30 mouse cellular contexts compared by ENCODE assay signal in the genomic region with DNA sequence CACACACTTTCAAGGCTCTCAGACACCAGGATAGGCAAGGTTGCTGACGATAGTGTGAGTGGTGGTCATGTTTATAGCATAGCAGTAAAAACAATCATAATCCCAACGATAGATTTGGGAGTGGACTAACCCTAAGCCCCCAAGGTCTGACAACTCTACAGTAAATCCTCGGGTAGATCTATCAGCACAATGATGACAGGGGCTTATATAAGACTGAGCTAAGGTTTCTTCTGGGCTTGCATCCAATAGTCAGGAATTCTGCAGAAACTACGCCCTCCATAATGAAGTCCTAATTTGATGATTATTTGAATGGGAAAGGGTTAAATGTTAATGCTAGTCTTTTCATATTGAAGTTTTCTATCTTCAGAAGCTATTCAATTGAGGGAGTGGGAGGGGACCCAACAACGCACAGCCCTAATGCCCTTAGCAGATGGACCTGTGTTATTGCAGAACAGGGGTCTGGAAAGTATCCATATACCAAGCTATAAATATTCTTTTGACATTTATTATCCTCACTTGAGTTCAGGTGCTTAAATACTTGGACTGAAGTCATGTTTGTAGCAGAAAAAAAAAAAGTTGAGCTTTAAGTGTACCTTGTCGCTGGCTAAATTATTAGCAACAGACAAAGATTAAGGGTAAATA.
DNase-seq lines count a peak whose midpoint lies in the region; ATAC-seq and TF ChIP-seq lines count a peak whose summit lies in the region.
"Had no signal": no experiment of that assay in that cellular context is flagged by ENCODE, and none has a peak within 500 bp of the region (broad histone marks: within the 10 kb centered on the region; RNA-seq: fewer than 3 reads in every experiment).

No protein-coding gene starts in this region.

- 23% methylated on average over 6 of the region's 6 CpGs for WGBS in intestine, embryonic 14.5 days
- WGBS in intestine, postnatal 0 days = 24% methylated on average over 6 of the region's 6 CpGs
- WGBS in limb, embryonic 14.5 days = 10% methylated on average over 6 of the region's 6 CpGs
- WGBS in midbrain, embryonic 13.5 days = 85% methylated on average over 6 of the region's 6 CpGs

- ATAC-seq in intestine, embryonic 14.5 days (replicated peaks; ENCODE audit: low FRiP score, low TSS enrichment, low read depth) = peak; percentile 55; the same call in 1 of the 2 replicates
- no peak for ATAC-seq in intestine, postnatal 0 days
- ATAC-seq in limb, embryonic 14.5 days (ENCODE audit: low FRiP score, low read depth) = peak; percentile 93
- ATAC-seq in midbrain, embryonic 13.5 days = no peak
- ATAC-seq: CD4-positive, CD25-positive, alpha-beta regulatory T cell, adult 4 months; forebrain, embryonic 14.5 days; lung, postnatal 0 days had no signal

- peaks cover 18% of the 10 kb centered on the region; the same call in 1 of the 2 replicates for H3K27me3 ChIP-seq in intestine, embryonic 14.5 days (replicated peaks; ENCODE audit: control insufficient read depth, insufficient read depth, low read length)
- H3K27me3 ChIP-seq in intestine, postnatal 0 days (replicated peaks; ENCODE audit: control insufficient read depth, insufficient read depth, low read length) = no peaks in the 10 kb centered on the region
- H3K27me3 ChIP-seq in limb, embryonic 14.5 days (ENCODE audit: control insufficient read depth, insufficient read depth, low read length) = no peaks in the 10 kb centered on the region
- H3K27me3 ChIP-seq in midbrain, embryonic 13.5 days = no peaks in the 10 kb centered on the region
- H3K27me3 ChIP-seq: hindbrain, embryonic 12.5 days; liver, embryonic 13.5 days; megakaryocyte, embryonic 14.5 days had no signal

- H3K4me3 ChIP-seq in intestine, embryonic 14.5 days (ENCODE audit: low read depth, low read length) = no peak overlapping the region
- no peak overlapping the region for H3K4me3 ChIP-seq in intestine, postnatal 0 days (ENCODE audit: low read depth, low read length)
- H3K4me3 ChIP-seq in limb, embryonic 14.5 days (replicated peaks; ENCODE audit: low read length) = no peak overlapping the region
- no peak overlapping the region for H3K4me3 ChIP-seq in midbrain, embryonic 13.5 days (replicated peaks)
- H3K4me3 ChIP-seq: hindbrain, embryonic 12.5 days; layer of hippocampus, adult 2 months; liver, embryonic 13.5 days; megakaryocyte, embryonic 14.5 days had no signal

- H3K27ac ChIP-seq in intestine, embryonic 14.5 days (ENCODE audit: low read depth) = no peak overlapping the region
- no peak overlapping the region for H3K27ac ChIP-seq in intestine, postnatal 0 days (ENCODE audit: low read depth, low read length)
- no peak overlapping the region for H3K27ac ChIP-seq in limb, embryonic 14.5 days (replicated peaks; ENCODE audit: low read depth, low read length)
- H3K27ac ChIP-seq in midbrain, embryonic 13.5 days = no peak overlapping the region
- H3K27ac ChIP-seq: hindbrain, embryonic 12.5 days; layer of hippocampus, adult 2 months; liver, embryonic 13.5 days had no signal

- H3K9ac ChIP-seq in intestine, embryonic 14.5 days (ENCODE audit: low read length) = no peak overlapping the region
- no peak overlapping the region for H3K9ac ChIP-seq in intestine, postnatal 0 days (ENCODE audit: low read depth, low read length)
- no peak overlapping the region for H3K9ac ChIP-seq in limb, embryonic 14.5 days (ENCODE audit: low read depth, low read length, severe bottlenecking)
- H3K9ac ChIP-seq in midbrain, embryonic 13.5 days (replicated peaks) = no peak overlapping the region
- H3K9ac ChIP-seq: hindbrain, embryonic 12.5 days; liver, embryonic 13.5 days had no signal

- no peak overlapping the region for H3K4me2 ChIP-seq in intestine, embryonic 14.5 days (ENCODE audit: low read length)
- H3K4me2 ChIP-seq in intestine, postnatal 0 days (replicated peaks; ENCODE audit: low read depth) = no peak overlapping the region
- no peak overlapping the region for H3K4me2 ChIP-seq in limb, embryonic 14.5 days (replicated peaks; ENCODE audit: low read depth, low read length, severe bottlenecking)
- no peak overlapping the region for H3K4me2 ChIP-seq in midbrain, embryonic 13.5 days (replicated peaks)
- H3K4me2 ChIP-seq: heart, embryonic 11.5 days; hindbrain, embryonic 12.5 days; liver, embryonic 13.5 days had no signal

- no peak for TF ChIP-seq POLR2A in limb, embryonic 14.5 days (IDR thresholded peaks at IDR 0.05; ENCODE audit: borderline replicate concordance, extremely low read depth, insufficient read depth, insufficient read length)

- TF ChIP-seq CTCF in intestine, postnatal 0 days (IDR thresholded peaks at IDR 0.05; ENCODE audit: low read depth) = no peak

- H3K36me3 ChIP-seq in intestine, embryonic 14.5 days (ENCODE audit: control insufficient read depth, insufficient read depth, low read length) = no peaks in the 10 kb centered on the region
- H3K36me3 ChIP-seq in intestine, postnatal 0 days (ENCODE audit: control insufficient read depth, insufficient read depth) = no peaks in the 10 kb centered on the region
- no peaks in the 10 kb centered on the region for H3K36me3 ChIP-seq in limb, embryonic 14.5 days (ENCODE audit: control insufficient read depth, insufficient read depth, low read length)
- H3K36me3 ChIP-seq in midbrain, embryonic 13.5 days = no peaks in the 10 kb centered on the region
- H3K36me3 ChIP-seq: hindbrain, embryonic 12.5 days; liver, embryonic 13.5 days had no signal

- H3K4me1 ChIP-seq in intestine, embryonic 14.5 days (replicated peaks; ENCODE audit: control insufficient read depth, insufficient read depth, low read length) = peaks cover 3% of the 10 kb centered on the region; the same call in 1 of the 2 replicates
- no peaks in the 10 kb centered on the region for H3K4me1 ChIP-seq in intestine, postnatal 0 days (replicated peaks; ENCODE audit: control insufficient read depth, insufficient read depth, low read length)
- peaks cover 4% of the 10 kb centered on the region; the same call in 1 of the 2 replicates for H3K4me1 ChIP-seq in limb, embryonic 14.5 days (ENCODE audit: control insufficient read depth, insufficient read depth, low read length)
- H3K4me1 ChIP-seq in midbrain, embryonic 13.5 days (replicated peaks) = no peaks in the 10 kb centered on the region
- H3K4me1 ChIP-seq: hindbrain, embryonic 12.5 days; liver, embryonic 13.5 days; megakaryocyte, embryonic 14.5 days had no signal

- DNase-seq in intestine, embryonic 14.5 days (ENCODE audit: low spot score) = no peak
- DNase-seq in embryo, embryonic 11.5 days (ENCODE audit: low read depth, low spot score) = peak; percentile 22
- DNase-seq in hindlimb bud, embryonic 11.5 days (ENCODE audit: extremely low spot score, low read depth, low spot score) = peak; percentile 56
- DNase-seq in limb, embryonic 14.5 days (ENCODE audit: low spot score) = peak; percentile 85
- no peak for DNase-seq in spleen, adult 18-20 months
- DNase-seq: adrenal gland, adult 2 months; cerebellum, postnatal 14 days; gastrocnemius, postnatal 36 days; heart, adult 18-20 months; heart, postnatal 36 days; kidney, adult 2 months; kidney, postnatal 36 days; left cerebral cortex, postnatal 4 days; liver, embryonic 13.5 days; lung, adult 18-20 months; lung, postnatal 4 days; midbrain, embryonic 14.5 days; retina, postnatal 1 day; right cerebral cortex, postnatal 14 days; thymus, adult 2 months; thymus, postnatal 36 days had no signal

- H3K9me3 ChIP-seq in intestine, embryonic 14.5 days (ENCODE audit: control insufficient read depth, low read length) = no peaks in the 10 kb centered on the region
- no peaks in the 10 kb centered on the region for H3K9me3 ChIP-seq in intestine, postnatal 0 days (ENCODE audit: control insufficient read depth)
- no peaks in the 10 kb centered on the region for H3K9me3 ChIP-seq in limb, embryonic 14.5 days (ENCODE audit: control insufficient read depth, low read length)
- no peaks in the 10 kb centered on the region for H3K9me3 ChIP-seq in midbrain, embryonic 13.5 days
- H3K9me3 ChIP-seq: hindbrain, embryonic 12.5 days; liver, embryonic 13.5 days had no signal

Comparison
In these comparisons a context has a peak if more than half of its experiments do, and no peak if none do; other contexts are left out.
1. ATAC-seq: peak in intestine, embryonic 14.5 days (single experiment) and limb, embryonic 14.5 days (single experiment); none in intestine, postnatal 0 days (single experiment) and midbrain, embryonic 13.5 days (single experiment).
2. DNase-seq: peak in embryo, embryonic 11.5 days (single experiment), hindlimb bud, embryonic 11.5 days (single experiment) and limb, embryonic 14.5 days (single experiment); none in intestine, embryonic 14.5 days (single experiment) and spleen, adult 18-20 months (0 of 2).